Mouse (Mus musculus) embryonic fibroblast, embryonic 13.5 days (primary cell): ENCODE results near the gene Chst11.

Source experiments
- CTCF ChIP-seq: IDR thresholded peaks from 2 replicates; pipeline ENCODE4 v1.5.1; 2011; ENCODE audit warnings: mild to moderate bottlenecking, control low read depth, low read length, moderate library complexity, borderline replicate concordance; ENCODE audit not compliant: insufficient read depth
- POLR2A ChIP-seq: IDR thresholded peaks from 2 replicates; pipeline ENCODE4 v1.6.1; 2011; ENCODE audit warnings: low read depth, mild to moderate bottlenecking, control low read depth, low read length, moderate library complexity

- TF ChIP-seq CTCF (no peak), POLR2A (no peak)
Measured at GRCm38 (mm10) chr10:82989418-82990025, 4.2 kb downstream of the Chst11 start.
